Mouse (Mus musculus): ENCODE data around the gene Shc4.

DNA sequence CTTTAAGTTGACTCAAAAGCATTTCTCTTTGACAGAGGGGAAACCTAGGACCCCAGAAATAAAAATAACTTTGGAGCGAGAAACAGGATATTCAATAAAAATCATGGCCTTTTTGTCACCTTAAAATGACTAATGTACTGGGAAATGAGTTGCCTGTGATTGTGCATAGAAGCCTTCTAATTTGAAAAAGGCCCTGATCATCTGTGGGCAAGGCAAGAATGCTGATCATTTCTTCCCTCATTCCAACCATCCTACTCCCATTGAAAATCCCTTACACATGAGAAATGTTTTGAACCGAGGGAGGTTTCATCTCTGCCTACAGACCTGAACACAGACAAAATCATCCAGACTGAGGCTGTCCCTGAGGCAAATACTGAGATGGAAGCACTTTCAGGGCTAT is 21.1 kb downstream of the Shc4 start:
- TF ChIP-seq CTCF (IDR thresholded peaks at IDR 0.05; ENCODE audit: control insufficient read depth, insufficient read depth, insufficient read length), result no peak
- no peak for TF ChIP-seq USF1 (IDR thresholded peaks at IDR 0.05; ENCODE audit: low read depth)
